Mouse (Mus musculus) kidney, postnatal 4 days (tissue): Measurements from ENCODE around the gene Sh3bgrl3.

Source experiments
- DNase-seq, 2 experiments: peaks; one replicate each; pipeline ENCODE4 v3.0.0; 2021; ENCODE audit warnings: mixed read lengths in 2 of 2

The Sh3bgrl3 gene

DNA sequence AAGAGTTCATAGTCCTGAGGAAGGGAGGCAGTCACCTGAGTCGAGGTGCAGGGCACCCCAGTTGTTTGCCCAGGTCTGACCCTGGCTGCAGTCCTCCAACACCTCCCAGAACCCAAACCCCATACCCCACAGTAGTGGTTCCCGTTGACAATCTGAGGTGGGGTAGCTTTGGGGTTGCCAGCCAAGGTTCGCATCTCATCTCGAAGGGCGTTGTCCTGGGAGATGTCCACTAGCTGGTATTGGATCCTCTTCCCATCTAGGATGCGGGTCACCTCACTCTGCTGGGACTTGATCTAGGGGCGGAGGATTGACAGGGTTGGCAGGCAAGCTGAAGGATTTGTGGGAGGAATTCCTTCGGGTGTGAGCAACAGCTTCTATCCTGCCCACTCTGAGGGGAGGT, 796 bp downstream of the Sh3bgrl3 start:
- DNase-seq: no peak

- DNase-seq: no peak
These were observed 1.5 kb downstream of the Sh3bgrl3 start for GRCm38 (mm10) chr4:134127121-134127455.

GRCm38 (mm10) chr4:134126300-134127120, 2.1 kb downstream of the Sh3bgrl3 start:
- no peak for DNase-seq

DNA sequence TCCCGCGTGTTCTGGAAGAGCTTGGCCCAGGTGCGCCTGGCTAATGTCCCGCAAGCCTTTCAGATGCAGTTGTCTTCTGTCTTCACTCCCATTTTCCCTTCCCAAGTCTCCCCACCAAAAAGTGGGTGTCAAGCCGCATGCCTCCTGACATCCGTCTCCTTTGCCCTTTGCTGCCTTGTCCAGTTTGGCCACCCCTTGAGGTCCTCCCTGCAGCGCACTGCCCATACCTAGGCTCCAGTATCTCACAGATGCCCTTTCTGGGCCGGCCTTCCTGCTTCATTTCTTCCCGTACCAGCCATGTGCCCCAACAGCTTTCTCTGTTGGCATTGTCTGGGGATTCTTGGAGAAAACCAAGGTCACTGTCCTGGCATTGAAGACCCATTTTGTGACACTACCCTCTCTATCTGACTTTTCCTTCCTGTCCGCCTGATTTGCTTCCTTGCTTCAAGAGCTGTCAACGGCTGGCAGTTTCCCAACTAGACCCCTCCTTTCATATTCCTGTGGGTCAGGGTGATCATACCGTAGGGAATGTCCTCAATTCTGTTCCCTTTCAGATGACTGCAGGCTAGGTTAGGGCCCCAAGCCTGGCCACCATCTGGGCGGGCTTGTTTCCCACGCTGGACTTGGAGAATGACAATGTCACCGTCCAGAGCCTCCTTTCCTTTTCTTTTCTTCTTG, 3.1 kb downstream of the Sh3bgrl3 start:
- DNase-seq: no peak

DNA sequence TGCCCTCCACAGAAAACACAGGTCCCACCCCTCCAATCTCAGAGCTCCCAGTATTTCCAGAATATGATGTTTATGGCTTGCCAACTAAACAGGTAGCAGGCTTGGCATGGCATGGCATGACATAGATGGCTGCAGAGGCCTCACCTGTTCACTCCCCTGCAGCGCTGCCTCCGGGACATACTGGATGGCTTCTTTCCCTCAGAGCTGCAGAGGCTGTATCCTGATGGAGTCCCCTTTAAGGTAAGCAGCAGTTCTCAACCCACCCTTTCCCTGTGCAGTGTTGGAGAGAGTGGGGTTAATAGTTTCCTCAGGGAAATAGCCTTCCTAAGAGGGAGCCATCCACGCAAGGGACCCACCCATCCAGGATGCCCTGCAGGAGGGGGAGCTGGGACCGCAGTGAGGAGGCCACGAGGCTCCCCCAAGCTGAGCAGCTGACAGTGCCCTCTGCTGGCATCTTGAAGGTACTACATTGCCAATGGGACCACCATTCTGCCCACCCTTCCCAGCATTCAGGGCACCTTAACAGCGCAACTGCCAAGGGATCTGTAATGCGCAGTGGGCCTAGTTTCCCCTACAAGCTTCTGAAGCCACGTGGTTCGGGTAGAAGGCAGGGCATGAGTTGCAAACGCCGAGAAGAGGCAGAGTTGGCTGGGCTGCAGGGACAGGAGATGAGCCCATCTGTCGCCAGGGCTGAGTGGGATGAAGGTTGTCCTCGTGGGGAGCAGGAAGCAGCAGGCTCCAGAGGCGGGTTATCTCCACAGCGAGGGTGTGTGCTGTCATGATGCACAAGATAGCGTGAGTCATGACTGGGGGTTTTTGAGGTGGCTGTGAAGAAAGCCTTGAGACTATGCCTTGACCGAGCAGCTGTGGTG, 4.7 kb downstream of the Sh3bgrl3 start:
- peak; percentile 56 to 69 for DNase-seq

DNA sequence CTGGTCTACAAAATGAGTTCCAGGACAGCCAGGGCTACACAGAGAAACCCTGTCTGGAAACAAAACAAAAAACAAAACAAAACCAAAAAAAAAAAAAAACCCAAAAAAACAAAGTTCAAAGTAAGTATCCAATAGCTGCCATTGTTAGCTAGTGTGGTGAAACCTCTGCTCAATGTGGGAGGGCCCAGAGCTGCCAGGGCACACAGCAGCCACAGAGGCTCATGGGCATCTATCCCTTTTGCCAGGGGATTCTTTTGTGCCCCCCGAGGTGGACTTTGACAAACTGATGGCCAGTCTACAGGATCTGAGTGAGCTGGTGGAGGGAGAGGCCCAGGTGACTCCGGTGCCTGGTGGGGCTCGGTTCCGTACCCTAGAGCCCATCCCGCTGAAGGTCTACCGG, 5.4 kb downstream of the Sh3bgrl3 start:
- DNase-seq: no peak

- no peak for DNase-seq
These were observed 6.3 kb downstream of the Sh3bgrl3 start for GRCm38 (mm10) chr4:134122281-134122680.

GRCm38 (mm10) chr4:134121571-134121970, 7.0 kb downstream of the Sh3bgrl3 start:
- DNase-seq: no peak

DNA sequence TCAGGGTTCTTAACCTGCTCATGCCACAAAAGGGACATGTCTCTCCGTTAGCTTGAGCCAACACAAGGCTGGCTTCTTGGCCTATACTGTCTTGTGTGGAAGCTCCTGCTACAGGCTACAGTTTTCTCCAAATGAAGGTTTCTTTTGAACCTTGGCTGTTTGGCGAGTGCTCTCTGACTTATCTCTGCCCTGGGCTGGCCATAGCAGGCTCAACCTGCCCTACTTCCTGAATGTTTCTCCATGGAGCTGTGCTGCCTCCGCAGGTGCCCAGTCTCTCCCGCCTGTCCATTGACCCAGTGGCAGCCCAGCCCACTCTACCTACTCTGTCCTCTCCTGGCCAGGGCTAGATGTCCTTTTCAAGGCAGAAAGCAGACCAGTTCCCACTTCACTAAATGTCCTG, 7.7 kb downstream of the Sh3bgrl3 start:
- DNase-seq: no peak

DNA sequence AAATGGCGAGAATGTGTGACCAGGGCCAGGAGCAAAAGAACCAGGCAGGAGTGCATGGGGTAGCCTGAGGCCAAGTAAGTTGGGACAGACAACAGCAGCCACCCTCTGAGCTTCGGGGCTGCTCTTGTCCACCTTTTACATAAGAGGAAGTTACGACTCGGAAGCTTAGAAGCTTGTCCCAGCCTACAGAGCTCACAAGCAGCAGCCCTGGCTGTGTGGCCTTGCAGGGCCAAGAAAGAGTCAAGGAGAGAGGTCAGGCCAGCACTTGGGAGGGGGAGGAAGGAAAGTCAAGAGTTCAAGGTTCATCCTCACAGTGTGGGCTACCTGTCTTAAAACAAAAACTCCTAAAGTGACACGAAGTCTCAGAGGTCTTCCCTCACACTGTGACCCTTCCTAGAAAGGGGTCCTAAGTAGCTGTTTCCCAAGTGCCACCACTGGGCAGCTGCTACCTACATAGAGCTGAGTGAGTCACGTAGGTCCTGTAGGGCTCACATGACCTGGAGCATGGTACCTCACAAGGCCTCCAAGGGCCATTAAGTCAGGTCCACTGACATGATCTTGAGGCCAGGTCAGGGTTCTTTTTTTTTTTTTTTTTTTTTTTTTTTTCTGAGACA, 8.3 kb downstream of the Sh3bgrl3 start:
- DNase-seq: no peak

GRCm38 (mm10) chr4:134119644-134120043, 8.9 kb downstream of the Sh3bgrl3 start:
- DNase-seq: peak in 1 of 2 experiments; percentile 38

GRCm38 (mm10) chr4:134119042-134119441, 9.5 kb downstream of the Sh3bgrl3 start:
- no peak for DNase-seq

GRCm38 (mm10) chr4:134118126-134118800, 10.3 kb downstream of the Sh3bgrl3 start:
- DNase-seq: peak in 1 of 2 experiments; percentile 1

GRCm38 (mm10) chr4:134117012-134117411, 11.6 kb downstream of the Sh3bgrl3 start:
- DNase-seq: peak in 1 of 2 experiments; percentile 1

- no peak for DNase-seq
These were observed 12.1 kb downstream of the Sh3bgrl3 start for GRCm38 (mm10) chr4:134116501-134116900.

DNA sequence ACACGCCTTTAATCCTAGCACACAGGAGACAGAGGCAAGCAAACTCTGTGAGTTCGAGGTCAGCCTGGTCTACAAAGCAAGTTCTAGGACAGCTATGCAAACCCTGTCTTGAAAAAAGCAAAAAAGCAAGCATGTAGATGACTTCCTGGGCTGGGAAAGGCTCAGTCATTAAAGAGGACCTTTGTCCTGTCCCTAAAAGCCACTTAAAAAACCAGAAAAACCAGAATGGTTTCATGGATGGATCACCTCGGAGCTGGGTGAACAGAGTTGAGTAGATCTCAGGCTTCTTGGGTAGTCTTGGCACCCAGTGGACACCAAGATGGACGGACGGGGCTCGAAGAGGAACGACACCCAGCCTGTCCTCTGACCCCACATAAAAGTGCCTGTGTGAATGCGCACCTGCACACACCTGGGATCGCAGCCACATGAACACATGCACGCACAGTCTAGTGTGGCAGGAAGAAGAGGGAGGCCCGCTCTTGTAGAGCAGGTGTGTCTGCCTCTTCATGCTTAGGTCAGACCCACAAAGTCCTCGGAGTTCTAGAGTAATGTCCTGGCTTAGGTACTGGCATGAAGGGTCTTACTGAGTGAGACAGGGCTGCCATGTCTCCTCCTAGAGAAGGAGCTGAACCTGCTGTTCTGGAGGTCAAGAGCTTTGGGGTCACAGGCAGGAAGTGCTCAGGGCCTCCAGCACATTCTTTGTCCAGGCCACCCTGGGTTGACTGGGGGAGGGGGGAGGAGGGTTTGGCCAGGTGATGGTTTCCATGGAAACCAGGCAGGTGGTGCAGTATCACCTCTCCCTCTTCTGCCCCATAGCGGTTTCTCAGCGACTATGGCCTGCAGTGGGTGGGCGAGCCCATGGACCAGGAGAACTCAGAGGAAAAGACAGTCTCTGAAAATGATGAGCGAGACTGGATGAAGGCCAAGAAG, 13.1 kb downstream of the Sh3bgrl3 start:
- peak; percentile 10 to 30 for DNase-seq

DNA sequence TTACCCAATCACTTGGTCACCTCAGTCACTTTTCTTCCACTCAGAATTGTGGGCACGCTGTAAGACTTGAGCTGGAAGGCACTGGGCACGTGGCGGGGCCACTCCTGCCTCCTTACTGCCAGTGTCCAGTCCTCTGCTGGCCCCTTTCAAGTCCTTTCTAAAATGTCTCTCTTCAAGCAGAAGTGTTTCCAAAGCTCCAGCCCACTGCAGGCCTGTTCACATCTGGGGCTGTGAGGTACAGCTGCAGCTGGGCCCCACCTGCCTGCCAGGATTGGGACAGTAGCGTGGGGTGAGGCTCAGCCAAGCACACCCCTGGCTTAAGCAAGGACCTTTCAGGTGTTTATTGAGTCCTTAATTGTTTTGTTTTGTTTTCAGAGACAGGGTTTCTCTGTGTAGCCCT, 14.6 kb downstream of the Sh3bgrl3 start:
- DNase-seq: no peak

DNA sequence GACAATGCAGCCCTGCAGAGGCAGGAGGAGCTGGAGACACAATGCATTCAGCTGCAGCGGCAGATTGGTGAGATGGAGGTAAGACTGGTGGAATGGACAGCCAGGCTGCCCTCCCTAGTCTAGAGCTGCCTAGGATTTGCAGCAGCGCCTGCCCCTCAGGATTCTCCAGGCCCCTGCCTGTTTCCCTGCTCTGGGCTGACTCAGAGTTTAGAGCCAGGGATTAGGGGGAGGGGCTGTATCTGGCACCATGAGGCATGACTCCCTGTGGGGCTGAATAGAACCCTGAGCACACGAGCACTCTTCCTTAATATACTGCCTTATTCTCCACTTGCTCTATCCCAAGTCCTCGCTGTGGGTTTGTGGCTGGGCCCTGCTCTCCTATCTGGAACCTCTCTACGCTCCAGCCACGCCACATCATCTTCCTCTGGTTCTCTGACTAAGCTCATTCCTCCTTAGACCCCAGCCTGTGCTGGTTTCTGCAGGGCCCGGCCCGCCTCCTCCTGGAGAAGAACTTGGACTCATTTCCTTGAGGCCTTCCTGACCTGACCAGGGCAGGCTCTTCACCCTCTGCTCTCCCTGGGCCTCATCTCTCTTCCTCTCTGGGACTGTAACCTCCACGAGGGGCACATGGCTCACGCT, 15.1 kb downstream of the Sh3bgrl3 start:
- no peak for DNase-seq

DNA sequence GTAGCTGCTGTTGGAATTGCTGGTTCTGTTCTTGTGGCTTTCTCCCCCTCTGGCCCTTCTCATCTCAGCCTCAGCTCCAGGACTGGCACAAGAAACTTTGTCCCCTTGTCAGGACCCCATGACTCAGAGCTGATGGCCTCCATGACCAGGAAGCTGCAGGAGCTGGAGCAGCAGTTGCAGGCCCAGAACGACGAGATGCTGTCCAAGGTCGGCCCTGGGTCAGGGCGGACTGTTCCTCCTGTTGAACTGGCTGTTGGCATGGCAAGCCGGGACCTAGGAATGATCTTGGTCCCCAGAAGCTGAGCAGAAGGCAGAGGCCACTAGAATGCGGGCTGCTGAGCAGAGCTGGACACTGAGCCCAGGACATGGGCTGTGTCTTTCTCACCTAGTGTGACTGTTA, 16.2 kb downstream of the Sh3bgrl3 start:
- DNase-seq: no peak

- no peak for DNase-seq
These were observed 17.9 kb downstream of the Sh3bgrl3 start for GRCm38 (mm10) chr4:134110653-134111052.

DNA sequence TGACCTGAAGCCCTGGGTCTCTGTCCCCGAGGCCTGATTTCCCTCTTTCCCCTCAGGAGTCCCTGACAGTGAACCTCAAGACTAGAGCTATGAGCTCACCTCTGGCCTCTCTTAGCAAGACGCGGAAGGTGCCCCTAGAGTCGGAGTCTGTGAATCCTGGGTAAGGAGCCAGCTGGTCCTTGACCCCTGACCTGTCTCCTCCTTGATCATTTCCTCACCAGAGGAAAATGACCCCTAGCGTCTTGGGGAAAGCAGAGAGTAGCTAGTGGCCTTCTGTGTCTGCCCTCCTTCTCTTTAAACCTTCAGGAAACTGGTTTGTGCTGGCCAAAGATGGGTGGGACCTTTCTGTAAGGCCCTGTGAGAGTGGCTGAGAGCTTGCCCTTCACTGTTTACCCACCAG, 20.4 kb downstream of the Sh3bgrl3 start:
- no peak for DNase-seq
